Mouse (Mus musculus): ENCODE data around the gene Cfap299. TPM values are rescaled to one million over a fixed set of nuclear protein-coding genes. Genes with fewer than 3 reads are reported as not detected.

The Cfap299 gene
- polyA plus RNA-seq (2015; fragmentation: Nextera tagmentation; extraction: Ambion mirVana) = 0.52 and 1.5 TPM in 2 replicates

DNA sequence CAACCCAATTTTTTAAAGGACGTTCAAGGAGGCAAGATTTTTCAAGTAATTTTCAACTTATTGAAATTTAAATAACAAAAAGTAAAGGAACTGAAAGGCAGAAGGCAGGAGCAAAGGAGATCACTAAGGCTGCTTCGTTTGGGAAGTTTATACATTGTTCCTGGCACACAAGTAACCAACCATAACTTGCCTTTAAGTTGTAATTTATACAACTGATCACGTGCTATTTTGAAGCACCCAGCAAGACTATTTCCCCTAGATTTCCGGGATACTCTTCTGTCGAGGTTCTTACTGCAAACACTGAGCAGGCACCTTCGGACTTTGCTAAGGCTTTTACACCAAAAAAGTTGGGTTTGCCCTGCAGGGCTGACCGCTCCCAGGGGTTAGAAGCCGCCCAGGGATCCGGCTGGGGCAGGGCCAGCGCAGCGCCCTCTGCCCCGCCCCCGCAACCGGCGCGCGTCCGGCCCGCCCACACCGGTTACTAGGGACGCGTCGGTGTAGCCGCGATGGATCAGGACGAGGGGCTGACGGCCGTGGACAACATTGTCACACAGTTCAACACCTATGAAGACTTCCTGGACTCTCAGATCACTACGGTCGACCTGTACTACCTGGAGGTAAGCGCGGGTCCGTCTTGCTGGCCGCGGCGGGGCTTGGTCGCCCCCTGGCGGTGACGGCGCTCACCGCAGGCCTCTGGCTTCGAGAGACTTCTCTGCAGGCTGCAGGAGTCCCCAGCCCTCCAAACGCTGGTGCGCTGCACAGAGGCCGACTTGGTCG lies at the start of gene Cfap299:
Gene Cfap299, plus strand, starts transcription at position 457 of the 777 bp plus-strand sequence.

DNA sequence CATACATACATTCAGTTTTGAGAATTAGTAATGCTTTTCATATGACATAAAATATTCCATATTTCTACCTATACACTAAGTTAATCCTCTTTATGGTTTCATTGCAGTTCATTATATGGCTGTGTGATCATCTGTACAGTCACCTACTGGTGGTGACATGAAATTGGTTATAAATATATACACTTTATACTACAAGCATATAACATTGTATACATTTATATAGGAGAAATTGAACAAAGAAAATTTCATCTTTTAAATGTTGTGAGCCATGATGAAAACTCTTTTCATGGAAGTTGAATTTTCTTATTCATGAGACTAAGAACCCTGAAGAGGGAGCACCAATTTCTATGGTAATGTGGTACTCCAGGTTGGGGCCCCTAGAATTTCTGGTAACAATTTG lies 223.3 kb downstream of the Cfap299 start, which contains the start of gene Gm11111:
Gene Gm11111, plus strand, starts transcription at position 301 of the 400 bp plus-strand sequence.

Small RNA genes lying within 50 kb of the gene (microRNA-seq; reads per million reads assigned to microRNA genes)
- not detected for gene Mir703 (ENCODE audit: borderline replicate concordance, insufficient number of aligned reads)

Other genes starting within 250 kb of the Cfap299 start
- gene Prdm8, start 162.1 kb upstream of the Cfap299 start, polyA plus RNA-seq (2015; fragmentation: Nextera tagmentation; extraction: Ambion mirVana) = 0.08 and 0.13 TPM in 2 replicates
- 0.81 and 1.9 TPM in 2 replicates for gene Fgf5, start 75.1 kb upstream of the Cfap299 start, polyA plus RNA-seq (2015; fragmentation: Nextera tagmentation; extraction: Ambion mirVana)
- not detected in 2 replicates for gene Gm11111, start 223.4 kb downstream of the Cfap299 start, polyA plus RNA-seq (2015; fragmentation: Nextera tagmentation; extraction: Ambion mirVana)

Measured in adrenal gland, postnatal 0 days (tissue).